Mouse (Mus musculus): Measurements from ENCODE around the gene Cpeb2. TPM values are rescaled to one million over a fixed set of nuclear protein-coding genes. Genes with fewer than 3 reads are reported as not detected.

Cpeb2 gene
- 15.5 TPM for polyA plus RNA-seq (2014; fragmentation: Illumina TruSeq; extraction: RNeasy Lipid Tissue Mini Kit (QIAGEN cat#74804); ENCODE audit: low read depth, low replicate concordance)

DNA sequence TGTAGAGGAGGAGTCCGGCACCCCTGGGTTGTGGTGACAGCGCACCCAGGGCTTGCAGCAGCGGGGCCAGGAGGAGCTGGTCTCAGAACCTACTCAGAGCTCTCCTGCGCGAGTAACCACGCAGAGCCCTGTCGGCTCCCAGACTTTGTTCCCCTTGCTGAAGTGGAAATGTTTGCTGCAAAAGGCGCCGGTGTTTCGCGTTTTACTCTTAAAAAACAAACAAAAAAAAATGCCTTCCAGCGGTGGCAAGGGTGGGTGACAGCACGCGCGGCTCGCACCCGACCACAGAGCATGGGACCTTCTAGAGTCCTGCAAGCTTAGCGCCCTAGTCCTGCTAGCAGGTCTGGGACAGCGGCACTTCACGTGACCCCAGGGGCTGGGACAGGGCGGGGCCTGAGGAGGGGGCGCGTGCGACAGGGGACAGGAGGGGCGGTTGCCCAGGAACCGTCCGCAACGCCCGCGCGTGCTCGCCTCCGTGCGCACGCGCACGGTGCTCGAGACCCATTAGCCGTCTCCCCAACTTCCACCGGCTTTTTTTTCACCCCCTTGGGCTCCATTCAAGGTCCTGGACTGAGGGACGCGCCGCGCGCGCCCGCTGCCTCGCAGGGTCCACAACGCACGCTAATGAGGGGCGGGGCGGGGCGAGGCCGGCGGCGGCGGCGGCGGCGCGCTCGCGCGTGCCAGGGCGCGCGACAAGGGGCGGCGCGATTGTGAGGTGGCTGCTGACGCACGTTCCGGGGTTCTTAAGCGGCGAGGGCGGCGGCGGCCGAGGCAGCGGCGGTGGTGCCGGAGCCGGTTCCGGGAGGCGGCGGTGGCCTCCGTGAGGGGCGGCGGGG lies at the start of gene Cpeb2:
Cpeb2 (plus strand) TSS at position 691 of the 836 bp plus-strand sequence.

